Mouse (Mus musculus) olfactory bulb, adult 2 months (tissue): ENCODE results near the gene Chadl.
"Not testable (repeated sequence)": the region's sequence is repeated elsewhere in the genome, so short reads cannot be mapped to it uniquely, and the experiment has no call there.

ENCODE experiments used
- CTCF ChIP-seq: fragments of 200-500 bp; IDR thresholded peaks from 2 replicates; pipeline ENCODE4 v1.5.1; 2012; ENCODE audit warnings: low read depth, mild to moderate bottlenecking, low read length, moderate library complexity; ENCODE audit not compliant: insufficient read depth
- POLR2A ChIP-seq: fragments of 200-500 bp; IDR thresholded peaks from 2 replicates; pipeline ENCODE4 v1.6.1; 2012; ENCODE audit warnings: mild to moderate bottlenecking, low read depth, low read length, moderate library complexity; ENCODE audit not compliant: insufficient read depth

DNA sequence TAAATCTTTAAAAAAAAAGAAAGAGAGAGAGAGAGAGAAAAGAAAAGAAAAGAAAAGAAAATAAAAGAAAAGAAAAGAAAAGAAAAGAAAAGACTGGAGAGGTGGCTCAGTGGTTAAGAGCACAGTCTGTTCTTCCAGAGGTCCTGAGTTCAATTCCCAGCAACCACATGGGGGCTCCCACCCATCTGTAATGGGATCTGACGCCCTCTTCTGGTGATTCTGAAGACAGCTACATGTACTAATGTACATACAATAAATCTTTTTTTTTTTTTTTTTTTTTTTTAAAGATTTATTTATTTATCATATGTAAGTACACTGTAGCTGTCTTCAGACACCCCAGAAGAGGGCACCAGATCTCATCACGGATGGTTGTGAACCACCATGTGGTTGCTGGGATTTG, 45.3 kb upstream of the Chadl start:
- not testable (repeated sequence) for TF ChIP-seq CTCF, POLR2A
